Mouse (Mus musculus) cortical plate, adult 2 months (tissue): ENCODE measurements around the gene Sf1.

Experiments
- CTCF ChIP-seq: fragments of 200-500 bp; IDR thresholded peaks from 2 replicates; pipeline ENCODE4 v1.5.1; 2011; ENCODE audit warnings: mild to moderate bottlenecking, control low read depth, low read length; ENCODE audit not compliant: insufficient read depth; ENCODE audit errors: extremely low read depth
- POLR2A ChIP-seq: fragments of 200-500 bp; IDR thresholded peaks from 2 replicates; pipeline ENCODE4 v1.6.1; 2011; ENCODE audit warnings: mild to moderate bottlenecking, low read length, control low read depth; ENCODE audit not compliant: insufficient read depth; ENCODE audit errors: extremely low read depth

- no peak for TF ChIP-seq CTCF
- TF ChIP-seq POLR2A, result no peak
These were observed 45.3 kb downstream of the Sf1 start for GRCm38 (mm10) chr19:6408749-6409148.
